Mouse (Mus musculus) neural tube, embryonic 12.5 days (tissue): ENCODE measurements around the gene Thbs1. TPM values are rescaled to one million over a fixed set of nuclear protein-coding genes. Genes with fewer than 3 reads are reported as not detected.

Experiments used
- ATAC-seq: fragments of 200-750 bp; cut with Nextera tagmentation; 2 replicates; pipeline ENCODE4 v1.8.0; 2017; ENCODE audit warnings: low read depth, mild to moderate bottlenecking, moderate TSS enrichment, moderate library complexity; ENCODE audit not compliant: low FRiP score
- H3K27ac ChIP-seq: fragments of 300-500 bp; sonication (generic); 2 replicates; pipeline ENCODE4 v1.5.1; 2016
- H3K27me3 ChIP-seq: fragments of 300-500 bp; sonication (generic); replicated peaks from 2 replicates; pipeline ENCODE4 v1.6.1; 2016; ENCODE audit warnings: mild to moderate bottlenecking
- H3K36me3 ChIP-seq: fragments of 300-500 bp; sonication (generic); 2 replicates; pipeline ENCODE4 v1.6.1; 2016; ENCODE audit warnings: mild to moderate bottlenecking
- H3K4me1 ChIP-seq: fragments of 300-500 bp; sonication (generic); 2 replicates; pipeline ENCODE4 v1.6.1; 2016
- H3K4me2 ChIP-seq: fragments of 300-500 bp; sonication (generic); replicated peaks from 2 replicates; pipeline ENCODE4 v1.6.1; 2016; ENCODE audit warnings: mild to moderate bottlenecking
- H3K4me3 ChIP-seq: fragments of 300-500 bp; sonication (generic); 2 replicates; pipeline ENCODE4 v1.5.1; 2016
- H3K9ac ChIP-seq: fragments of 300-500 bp; sonication (generic); 2 replicates; pipeline ENCODE4 v1.6.1; 2016; ENCODE audit warnings: mild to moderate bottlenecking
- H3K9me3 ChIP-seq: fragments of 300-500 bp; sonication (generic); 2 replicates; pipeline ENCODE4 v1.6.1; 2016; ENCODE audit warnings: mild to moderate bottlenecking
- WGBS: fragments of 180-500 bp; shearing (Covaris S2); methylation state at CpG from one replicate; pipeline ENCODE4 v1.1.7; 2016; 5-methylcytosine and 5-hydroxymethylcytosine counted together
- polyA plus RNA-seq: library from polyadenylated mRNA; unstranded; fragments of >200 nt; fragmentation: Nextera tagmentation; extraction: Ambion mirVana; gene quantifications from 2 replicates; pipeline ENCODE4 v1.2.1, GENCODE M21; 2016

The Thbs1 gene
- polyA plus RNA-seq, 1 experiment from 2014 or later: 15.8 TPM

GRCm38 (mm10) chr2:118116754-118117290 lies 5.1 kb downstream of the Thbs1 start:
- H3K27ac ChIP-seq: no peak overlapping the region
- no peak for ATAC-seq
- H3K4me3 ChIP-seq: no peak overlapping the region
- H3K4me2 ChIP-seq: no peak overlapping the region
- H3K27me3 ChIP-seq: peaks cover 15% of the 10 kb centered on the region
- WGBS: 74% methylated on average over 3 of the region's 3 CpGs
- H3K9ac ChIP-seq: no peak overlapping the region
- peaks cover 2% of the 10 kb centered on the region for H3K4me1 ChIP-seq
- H3K9me3 ChIP-seq: no peaks in the 10 kb centered on the region
- H3K36me3 ChIP-seq: peaks cover 4% of the 10 kb centered on the region; the same call in 1 of the 2 replicates

- Histone ChIP-seq H3K4me3 (no peak overlapping the region), H3K36me3 (peaks cover 4% of the 10 kb centered on the region; the same call in 1 of the 2 replicates), H3K27ac (no peak overlapping the region), H3K9ac (no peak overlapping the region), H3K4me1 (no peaks in the 10 kb centered on the region), H3K4me2 (no peak overlapping the region), H3K27me3 (peaks cover 9% of the 10 kb centered on the region), H3K9me3 (no peaks in the 10 kb centered on the region)
- WGBS: 81% methylated on average over 11 of the region's 11 CpGs
- ATAC-seq: no peak
Observed at GRCm38 (mm10) chr2:118117401-118117800, 5.7 kb downstream of the Thbs1 start.

- H3K36me3 ChIP-seq: peaks cover 4% of the 10 kb centered on the region; the same call in 1 of the 2 replicates
- H3K27me3 ChIP-seq: peaks cover 2% of the 10 kb centered on the region
- WGBS: 87% methylated on average over 6 of the region's 6 CpGs
- no peaks in the 10 kb centered on the region for H3K9me3 ChIP-seq
- H3K9ac ChIP-seq: no peak overlapping the region
- H3K4me2 ChIP-seq: no peak overlapping the region
- H3K4me1 ChIP-seq: no peaks in the 10 kb centered on the region
- H3K4me3 ChIP-seq: no peak overlapping the region
- no peak for ATAC-seq
- H3K27ac ChIP-seq: no peak overlapping the region
Observed at GRCm38 (mm10) chr2:118118045-118118444, 6.4 kb downstream of the Thbs1 start.

GRCm38 (mm10) chr2:118118515-118118914 lies 6.8 kb downstream of the Thbs1 start:
- no peak overlapping the region for H3K4me2 ChIP-seq
- WGBS: 93% methylated on average over 7 of the region's 7 CpGs
- peaks cover 4% of the 10 kb centered on the region; the same call in 1 of the 2 replicates for H3K36me3 ChIP-seq
- no peak overlapping the region for H3K4me3 ChIP-seq
- H3K27me3 ChIP-seq: no peaks in the 10 kb centered on the region
- H3K4me1 ChIP-seq: no peaks in the 10 kb centered on the region
- no peak overlapping the region for H3K27ac ChIP-seq
- ATAC-seq: no peak
- H3K9me3 ChIP-seq: no peaks in the 10 kb centered on the region
- no peak overlapping the region for H3K9ac ChIP-seq

- no peaks in the 10 kb centered on the region for H3K4me1 ChIP-seq
- no peak overlapping the region for H3K4me3 ChIP-seq
- no peak overlapping the region for H3K27ac ChIP-seq
- no peaks in the 10 kb centered on the region for H3K27me3 ChIP-seq
- H3K36me3 ChIP-seq: peaks cover 4% of the 10 kb centered on the region; the same call in 1 of the 2 replicates
- no peaks in the 10 kb centered on the region for H3K9me3 ChIP-seq
- H3K9ac ChIP-seq: no peak overlapping the region
- H3K4me2 ChIP-seq: no peak overlapping the region
- ATAC-seq: no peak
- WGBS: 94% methylated on average over 12 of the region's 12 CpGs
Observed at GRCm38 (mm10) chr2:118119684-118120083, 8.0 kb downstream of the Thbs1 start.

- Histone ChIP-seq H3K9ac (no peak overlapping the region), H3K4me2 (no peak overlapping the region), H3K27me3 (no peaks in the 10 kb centered on the region), H3K9me3 (no peaks in the 10 kb centered on the region), H3K4me1 (no peaks in the 10 kb centered on the region), H3K4me3 (no peak overlapping the region), H3K27ac (no peak overlapping the region), H3K36me3 (peaks cover 4% of the 10 kb centered on the region; the same call in 1 of the 2 replicates)
- no peak for ATAC-seq
- 94% methylated on average over 11 of the region's 11 CpGs for WGBS
Observed at GRCm38 (mm10) chr2:118120095-118120494, 8.4 kb downstream of the Thbs1 start.

GRCm38 (mm10) chr2:118120751-118121150 lies 9.1 kb downstream of the Thbs1 start:
- Histone ChIP-seq H3K27ac (no peak overlapping the region), H3K9me3 (no peaks in the 10 kb centered on the region), H3K9ac (no peak overlapping the region), H3K4me3 (no peak overlapping the region), H3K4me2 (no peak overlapping the region), H3K36me3 (peaks cover 4% of the 10 kb centered on the region; the same call in 1 of the 2 replicates), H3K27me3 (no peaks in the 10 kb centered on the region), H3K4me1 (no peaks in the 10 kb centered on the region)
- no peak for ATAC-seq
- 99% methylated on average over 7 of the region's 7 CpGs for WGBS

GRCm38 (mm10) chr2:118122291-118122690 lies 10.6 kb downstream of the Thbs1 start:
- H3K9me3 ChIP-seq: no peaks in the 10 kb centered on the region
- peaks cover 4% of the 10 kb centered on the region; the same call in 1 of the 2 replicates for H3K36me3 ChIP-seq
- no peak overlapping the region for H3K27ac ChIP-seq
- H3K4me1 ChIP-seq: no peaks in the 10 kb centered on the region
- no peak for ATAC-seq
- H3K27me3 ChIP-seq: no peaks in the 10 kb centered on the region
- H3K4me2 ChIP-seq: no peak overlapping the region
- 93% methylated on average over 6 of the region's 6 CpGs for WGBS
- no peak overlapping the region for H3K4me3 ChIP-seq
- H3K9ac ChIP-seq: no peak overlapping the region

GRCm38 (mm10) chr2:118123743-118124142 lies 12.1 kb downstream of the Thbs1 start:
- WGBS: 86% methylated on average over 9 of the region's 9 CpGs
- Histone ChIP-seq H3K4me1 (no peaks in the 10 kb centered on the region), H3K4me2 (no peak overlapping the region), H3K9ac (no peak overlapping the region), H3K4me3 (no peak overlapping the region), H3K9me3 (no peaks in the 10 kb centered on the region), H3K27me3 (no peaks in the 10 kb centered on the region), H3K36me3 (peaks cover 4% of the 10 kb centered on the region; the same call in 1 of the 2 replicates), H3K27ac (no peak overlapping the region)
- ATAC-seq: no peak

GRCm38 (mm10) chr2:118124437-118124836 lies 12.8 kb downstream of the Thbs1 start:
- WGBS: 89% methylated on average over 7 of the region's 7 CpGs

GRCm38 (mm10) chr2:118125211-118125939 lies 13.7 kb downstream of the Thbs1 start:
- ATAC-seq: no peak
- Histone ChIP-seq H3K27ac (no peak overlapping the region), H3K4me1 (no peaks in the 10 kb centered on the region), H3K27me3 (no peaks in the 10 kb centered on the region), H3K4me3 (no peak overlapping the region), H3K36me3 (no peaks in the 10 kb centered on the region), H3K9ac (no peak overlapping the region), H3K4me2 (no peak overlapping the region), H3K9me3 (no peaks in the 10 kb centered on the region)
- WGBS: 79% methylated on average over 11 of the region's 11 CpGs

More at GRCm38 (mm10) chr2:118124437-118124836, 12.8 kb downstream of the Thbs1 start:
- no peaks in the 10 kb centered on the region for H3K4me1 ChIP-seq
- H3K4me2 ChIP-seq: no peak overlapping the region
- H3K9ac ChIP-seq: no peak overlapping the region
- H3K27ac ChIP-seq: no peak overlapping the region
- H3K9me3 ChIP-seq: no peaks in the 10 kb centered on the region
- ATAC-seq: no peak
- H3K4me3 ChIP-seq: no peak overlapping the region
- no peaks in the 10 kb centered on the region for H3K27me3 ChIP-seq
- H3K36me3 ChIP-seq: peaks cover 4% of the 10 kb centered on the region; the same call in 1 of the 2 replicates

GRCm38 (mm10) chr2:118125943-118126470 lies 14.3 kb downstream of the Thbs1 start:
- H3K4me3 ChIP-seq: no peak overlapping the region

More at GRCm38 (mm10) chr2:118125943-118126470, 14.3 kb downstream of the Thbs1 start:
- Histone ChIP-seq H3K27ac (no peak overlapping the region), H3K4me2 (no peak overlapping the region), H3K36me3 (no peaks in the 10 kb centered on the region), H3K27me3 (no peaks in the 10 kb centered on the region), H3K9me3 (no peaks in the 10 kb centered on the region), H3K4me1 (no peaks in the 10 kb centered on the region), H3K9ac (no peak overlapping the region)
- no peak for ATAC-seq
- 65% methylated on average over 7 of the region's 7 CpGs for WGBS
